Mouse (Mus musculus): ENCODE data around the gene Rspry1.
A peak's percentile ranks its signal among the peaks of the same experiment; 100 is the strongest.

Rspry1 gene

GRCm38 (mm10) chr8:94602471-94603131 is 864 bp downstream of the Rspry1 start:
- DNase-seq (ENCODE audit: low read depth, low spot score) = peak; percentile 38

- no peak for DNase-seq (ENCODE audit: low read depth, low spot score)
Observed at GRCm38 (mm10) chr8:94604030-94604429, 2.3 kb downstream of the Rspry1 start.

GRCm38 (mm10) chr8:94607064-94607463 is 5.3 kb downstream of the Rspry1 start:
- DNase-seq (ENCODE audit: low read depth, low spot score) = no peak

GRCm38 (mm10) chr8:94624885-94625284 is 23.1 kb downstream of the Rspry1 start:
- no peak for DNase-seq (ENCODE audit: low read depth, low spot score)

GRCm38 (mm10) chr8:94633564-94634194 is 31.9 kb downstream of the Rspry1 start:
- DNase-seq (ENCODE audit: low read depth, low spot score) = no peak

- no peak for DNase-seq (ENCODE audit: low read depth, low spot score)
Observed at GRCm38 (mm10) chr8:94634211-94634610, 32.5 kb downstream of the Rspry1 start.

- no peak for DNase-seq (ENCODE audit: low read depth, low spot score)
Observed at GRCm38 (mm10) chr8:94641183-94641582, 39.4 kb downstream of the Rspry1 start.

- DNase-seq (ENCODE audit: low read depth, low spot score) = no peak
Observed at GRCm38 (mm10) chr8:94641938-94642337, 40.2 kb downstream of the Rspry1 start.

GRCm38 (mm10) chr8:94645202-94645601 is 43.5 kb downstream of the Rspry1 start:
- no peak for DNase-seq (ENCODE audit: low read depth, low spot score)

- no peak for DNase-seq (ENCODE audit: low read depth, low spot score)
Observed at GRCm38 (mm10) chr8:94646165-94646564, 44.4 kb downstream of the Rspry1 start.

GRCm38 (mm10) chr8:94649496-94649895 is 47.8 kb downstream of the Rspry1 start:
- DNase-seq (ENCODE audit: low read depth, low spot score) = no peak

GRCm38 (mm10) chr8:94652951-94653350 is 51.2 kb downstream of the Rspry1 start:
- DNase-seq (ENCODE audit: low read depth, low spot score) = no peak

- DNase-seq (ENCODE audit: low read depth, low spot score) = no peak
Observed at GRCm38 (mm10) chr8:94654994-94655393, 53.3 kb downstream of the Rspry1 start.

GRCm38 (mm10) chr8:94658031-94658430 is 56.3 kb downstream of the Rspry1 start:
- no peak for DNase-seq (ENCODE audit: low read depth, low spot score)

GRCm38 (mm10) chr8:94660418-94660817 is 58.7 kb downstream of the Rspry1 start:
- no peak for DNase-seq (ENCODE audit: low read depth, low spot score)

GRCm38 (mm10) chr8:94664722-94665121 is 63.0 kb downstream of the Rspry1 start:
- DNase-seq (ENCODE audit: low read depth, low spot score) = no peak

GRCm38 (mm10) chr8:94666456-94667308 is 64.9 kb downstream of the Rspry1 start, which contains the start of gene Arl2bp:
Arl2bp (plus strand) TSS chr8:94666600.
- peak; percentile 97 for DNase-seq (ENCODE audit: low read depth, low spot score)

- no peak for DNase-seq (ENCODE audit: low read depth, low spot score)
Observed at GRCm38 (mm10) chr8:94674384-94674783, 72.6 kb downstream of the Rspry1 start.

- no peak for DNase-seq (ENCODE audit: low read depth, low spot score)
Observed at GRCm38 (mm10) chr8:94675923-94676322, 74.2 kb downstream of the Rspry1 start.

- DNase-seq (ENCODE audit: low read depth, low spot score) = no peak
Observed at GRCm38 (mm10) chr8:94678582-94678981, 76.8 kb downstream of the Rspry1 start.

- DNase-seq (ENCODE audit: low read depth, low spot score) = peak; percentile 50
Observed at GRCm38 (mm10) chr8:94680414-94680813, 78.7 kb downstream of the Rspry1 start.
